Mouse (Mus musculus) frontal cortex, postnatal 10 days (tissue): ENCODE measurements around the gene Trip10.
A peak's percentile ranks its signal among the peaks of the same experiment; 100 is the strongest.

Experiments used
- DNase-seq, 2 experiments: peaks; one replicate each; pipeline ENCODE4 v3.0.0; 2022; ENCODE audit warnings: low spot score in 2 of 2, mixed read lengths in 1 of 2

Gene Trip10

DNA sequence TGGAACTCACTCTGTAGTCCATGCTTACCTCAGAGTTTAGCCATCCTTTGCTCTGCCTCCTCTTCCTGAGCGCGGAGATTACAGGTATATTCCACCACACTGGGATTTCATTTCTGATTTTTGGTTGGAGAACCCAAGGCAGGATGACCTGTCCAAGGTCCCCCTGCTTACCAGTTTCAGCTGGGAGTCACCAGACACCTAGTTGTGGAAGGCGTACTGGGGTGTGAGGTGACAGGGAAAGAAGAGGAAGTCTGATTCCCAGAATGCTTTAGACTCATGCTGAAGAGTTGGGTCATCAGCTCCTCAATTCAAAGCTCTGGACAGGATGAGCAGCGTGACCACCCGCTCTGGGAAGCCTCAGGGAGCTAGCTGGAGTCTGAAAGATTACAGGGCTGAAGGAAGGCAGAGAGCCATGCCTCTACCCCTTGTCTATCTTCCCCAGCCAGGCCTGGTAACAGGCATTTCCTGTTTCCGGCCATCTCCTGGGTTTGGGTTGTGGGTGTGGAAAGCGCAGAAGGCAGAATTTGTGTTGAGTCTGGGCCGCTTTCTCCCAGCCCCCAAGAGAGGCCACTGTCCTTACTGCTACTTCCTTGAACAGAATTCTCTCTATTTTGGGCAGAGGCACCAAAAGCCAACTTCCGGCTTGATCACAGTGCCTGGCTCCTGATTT, 40.9 kb downstream of the Trip10 start:
- DNase-seq: peak; percentile 17 to 34

DNA sequence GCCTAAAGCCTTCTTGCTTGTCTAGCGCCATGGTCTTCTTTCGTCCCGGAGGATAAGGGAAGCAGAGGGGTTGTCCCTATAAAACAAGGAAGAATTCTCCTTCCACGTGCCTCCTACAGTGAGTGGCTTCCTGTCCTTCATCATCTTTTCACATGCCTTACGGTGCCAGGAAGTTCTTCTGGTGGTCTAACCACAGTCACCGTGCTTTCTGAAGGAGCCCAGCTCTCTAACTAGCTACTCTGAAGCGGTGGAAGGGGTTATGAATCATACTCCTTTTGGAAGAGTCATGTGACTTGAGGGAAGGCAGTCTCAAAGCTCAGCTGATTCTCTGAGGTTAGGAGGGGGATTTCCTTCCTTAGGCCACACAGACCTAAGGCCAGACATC, 41.4 kb downstream of the Trip10 start:
- no peak for DNase-seq

DNA sequence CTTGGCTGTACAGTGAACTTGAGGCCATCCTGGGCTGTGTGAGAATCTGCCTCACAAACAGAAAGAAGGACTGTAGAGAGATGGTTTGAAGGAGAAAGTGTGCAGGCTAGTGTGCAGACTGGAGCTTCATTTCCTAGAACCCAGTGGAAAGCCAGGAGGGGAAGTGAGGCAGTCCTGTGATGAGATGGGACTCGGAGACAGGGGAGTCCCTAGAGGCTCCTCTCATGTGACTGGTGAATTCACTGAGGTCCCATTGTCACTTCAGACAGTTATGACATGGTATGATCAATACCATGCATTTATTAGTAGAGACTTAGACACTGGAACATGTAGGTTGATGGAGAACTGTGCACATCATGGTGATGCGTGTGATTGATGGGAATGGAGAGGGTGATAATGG, 43.0 kb downstream of the Trip10 start:
- no peak for DNase-seq

DNA sequence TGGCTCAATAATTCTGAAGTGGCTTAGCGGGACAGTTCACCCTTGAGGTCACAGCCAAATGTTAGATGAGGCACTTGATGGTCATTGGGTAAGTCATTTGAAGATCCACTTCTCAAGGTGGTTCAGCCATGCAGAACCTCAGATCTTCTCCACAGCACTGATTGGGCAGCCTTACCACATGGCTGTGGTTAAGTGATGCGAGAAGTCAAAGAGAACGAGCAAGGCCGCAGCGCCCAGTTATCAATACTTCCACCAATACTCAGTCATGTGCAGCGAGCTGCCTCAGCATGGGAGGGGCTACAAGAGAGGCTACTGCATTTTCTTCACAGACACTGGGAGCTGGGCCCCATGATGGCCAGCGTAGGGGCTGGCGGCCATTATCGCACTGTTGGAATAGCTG, 43.7 kb downstream of the Trip10 start:
- no peak for DNase-seq

DNA sequence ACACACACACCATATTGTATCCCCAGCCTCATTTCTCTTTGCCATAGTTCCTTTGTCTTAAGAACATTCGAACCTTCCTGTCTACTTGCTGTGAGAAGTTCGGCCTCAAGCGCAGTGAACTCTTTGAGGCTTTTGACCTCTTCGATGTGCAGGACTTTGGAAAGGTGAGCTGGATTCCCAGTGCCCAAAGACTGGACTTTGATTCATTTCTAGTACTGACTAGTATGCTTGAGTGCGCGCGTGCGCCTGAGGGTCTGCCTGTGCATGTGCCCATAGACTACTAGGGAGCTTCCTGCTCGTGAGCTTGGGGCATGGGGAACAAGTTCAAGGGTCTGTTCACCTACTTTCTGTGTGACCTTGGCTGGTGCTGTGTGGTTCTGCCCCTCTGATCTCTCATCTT, 46.7 kb downstream of the Trip10 start:
- DNase-seq: no peak

DNA sequence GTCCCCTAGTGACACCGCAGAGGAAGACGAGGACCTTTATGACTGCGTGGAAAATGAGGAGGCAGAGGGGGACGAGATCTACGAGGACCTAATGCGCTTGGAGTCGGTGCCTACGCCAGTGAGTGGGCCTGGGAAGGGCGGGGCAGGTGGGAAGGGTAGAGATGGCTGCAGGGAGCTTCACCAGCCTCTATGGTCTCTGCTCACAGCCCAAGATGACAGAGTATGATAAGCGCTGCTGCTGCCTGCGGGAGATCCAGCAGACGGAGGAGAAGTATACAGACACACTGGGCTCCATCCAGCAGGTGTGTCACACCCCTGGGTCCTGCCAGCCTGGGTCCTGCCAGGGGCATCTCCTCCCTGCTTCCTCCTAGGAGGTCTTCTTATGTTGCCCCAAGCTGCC, 47.8 kb downstream of the Trip10 start:
- no peak for DNase-seq

DNA sequence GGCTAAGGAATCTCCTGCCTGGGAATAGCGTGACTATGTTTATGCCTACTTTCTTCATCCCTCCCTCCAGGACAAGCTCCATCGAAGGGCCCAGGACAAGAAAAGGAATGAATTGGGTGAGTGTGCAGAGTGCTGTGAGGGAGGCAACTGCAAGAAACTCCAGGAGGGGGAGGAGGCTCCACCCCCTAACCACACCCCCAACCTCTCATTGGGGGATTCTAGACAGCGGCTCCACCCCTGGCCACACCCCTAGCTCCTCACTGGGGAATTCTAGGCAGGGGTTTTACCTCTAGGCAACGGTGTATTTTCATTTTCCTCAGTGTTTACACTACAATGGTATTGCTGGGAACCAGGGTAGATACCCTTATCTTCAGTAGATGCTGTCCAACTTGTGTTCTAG, 56.3 kb downstream of the Trip10 start:
- no peak for DNase-seq

DNA sequence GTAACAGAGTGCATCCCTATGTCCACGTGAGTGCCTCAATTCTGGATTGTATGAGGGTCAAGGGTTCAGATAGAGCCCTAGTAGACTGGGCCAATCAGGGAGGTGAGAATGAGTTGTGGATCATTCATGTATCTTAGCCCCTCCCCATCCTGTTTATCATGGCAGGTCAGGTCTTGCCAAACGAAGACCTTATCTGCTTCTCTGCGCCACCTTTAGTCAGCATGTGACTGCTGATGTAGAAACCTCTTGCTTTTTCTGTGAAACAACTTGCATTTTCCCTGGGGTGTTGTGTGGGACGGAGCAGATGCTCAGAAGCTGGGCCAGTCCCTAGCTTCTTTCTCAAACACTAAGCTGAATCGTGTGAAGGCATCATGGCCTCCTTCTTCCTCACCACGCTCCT, 57.8 kb downstream of the Trip10 start:
- DNase-seq: no peak

DNA sequence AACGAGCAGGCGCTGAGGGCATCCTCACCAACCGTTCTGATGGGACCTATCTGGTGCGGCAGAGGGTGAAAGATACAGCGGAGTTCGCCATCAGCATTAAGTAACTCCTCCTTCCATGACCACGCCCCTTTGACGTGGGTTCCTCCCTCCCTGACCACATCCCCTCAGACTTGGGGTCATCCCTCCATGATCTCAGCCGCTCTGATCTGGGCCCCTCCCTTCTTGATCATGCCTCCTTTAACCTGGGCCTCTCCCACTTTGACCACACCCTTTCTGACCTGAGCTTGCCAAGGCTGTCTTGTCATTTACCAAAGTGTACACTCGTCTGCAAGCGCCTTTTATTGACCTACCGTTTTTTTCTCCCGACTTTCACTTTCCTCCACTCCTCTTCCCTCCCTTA, 62.5 kb downstream of the Trip10 start:
- DNase-seq: no peak
